ENCODE assay signal across 22 mouse cellular contexts in the genomic region with DNA sequence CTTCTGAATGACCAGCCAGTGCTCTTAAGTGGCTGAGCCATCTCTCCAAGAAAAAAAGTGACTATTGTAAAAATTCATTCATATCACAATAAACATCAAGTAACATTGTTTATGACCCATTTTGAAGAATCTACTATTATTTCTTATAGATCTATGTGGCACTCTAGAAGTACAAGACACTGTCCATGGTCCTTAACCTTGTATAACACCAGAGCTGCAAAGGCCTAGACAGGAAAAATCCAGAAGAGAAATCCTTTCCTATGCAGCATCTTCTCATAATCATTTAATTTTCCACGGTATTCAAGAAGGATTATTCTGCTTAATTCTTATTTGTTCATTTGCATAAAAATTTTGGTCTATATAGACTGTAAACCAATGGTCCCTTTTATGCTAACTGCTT.
A peak's percentile ranks its signal among the peaks of the same experiment; 100 is the strongest.
DNase-seq lines count a peak whose midpoint lies in the region; ATAC-seq and TF ChIP-seq lines count a peak whose summit lies in the region.
"Had no signal": no experiment of that assay in that cellular context is flagged by ENCODE, and none has a peak within 500 bp of the region (broad histone marks: within the 10 kb centered on the region; RNA-seq: fewer than 3 reads in every experiment).

No protein-coding gene starts in this region.

- no peaks in the 10 kb centered on the region for H3K4me1 ChIP-seq in lung, embryonic 14.5 days (ENCODE audit: insufficient read depth)
- H3K4me1 ChIP-seq: embryonic facial prominence, embryonic 15.5 days; forebrain, embryonic 10.5 days; heart, embryonic 15.5 days; hindbrain, embryonic 13.5 days had no signal

- H3K36me3 ChIP-seq in lung, embryonic 14.5 days (ENCODE audit: insufficient read depth) = no peaks in the 10 kb centered on the region
- H3K36me3 ChIP-seq: embryonic facial prominence, embryonic 15.5 days; forebrain, embryonic 10.5 days; heart, embryonic 15.5 days; hindbrain, embryonic 13.5 days had no signal

- no peak for ATAC-seq in lung, embryonic 14.5 days (ENCODE audit: insufficient read depth)
- ATAC-seq: forebrain, embryonic 16.5 days; hindbrain, postnatal 0 days had no signal

- no peak overlapping the region for H3K9ac ChIP-seq in lung, embryonic 14.5 days
- H3K9ac ChIP-seq: embryonic facial prominence, embryonic 15.5 days; heart, embryonic 15.5 days; hindbrain, embryonic 13.5 days had no signal

- H3K27me3 ChIP-seq in lung, embryonic 14.5 days (ENCODE audit: insufficient read depth, low read length) = no peaks in the 10 kb centered on the region
- H3K27me3 ChIP-seq: embryonic facial prominence, embryonic 15.5 days; heart, embryonic 15.5 days; hindbrain, embryonic 13.5 days had no signal

- no peak for TF ChIP-seq CTCF in lung, embryonic 14.5 days (IDR thresholded peaks at IDR 0.05; ENCODE audit: low read depth)

- no peaks in the 10 kb centered on the region for H3K9me3 ChIP-seq in lung, embryonic 14.5 days (ENCODE audit: low read depth, low read length)
- H3K9me3 ChIP-seq: embryonic facial prominence, embryonic 15.5 days; forebrain, embryonic 10.5 days; heart, embryonic 15.5 days; hindbrain, embryonic 13.5 days had no signal

- DNase-seq in embryo, embryonic 10 days (ENCODE audit: low spot score) = peak; percentile 48
- DNase-seq in embryo, embryonic 9.5 days (ENCODE audit: extremely low spot score) = no peak
- DNase-seq in lung, embryonic 14.5 days = peak; percentile 42
- DNase-seq in lung, postnatal 10 days = no peak
- peak; percentile 39 for DNase-seq in embryo, embryonic 11 days
- no peak for DNase-seq in adrenal gland, adult 2 months
- no peak for DNase-seq in urinary bladder, adult 2 months (ENCODE audit: low spot score)
- DNase-seq: adrenal gland, postnatal 10 days; cerebellum, adult 11 months; cerebellum, adult 8-10 months; cerebellum, postnatal 14 days; gastrocnemius, postnatal 14 days; heart, adult 2 months; heart, postnatal 14 days had no signal

- 64% methylated on average over 1 of the region's 1 CpGs for WGBS in lung, embryonic 14.5 days

- H3K4me3 ChIP-seq in lung, embryonic 14.5 days (ENCODE audit: low read depth, low read length) = no peak overlapping the region
- H3K4me3 ChIP-seq: embryonic facial prominence, embryonic 15.5 days; erythroblast, embryonic 14.5 days; forebrain, embryonic 10.5 days; heart, adult 2 months; heart, embryonic 15.5 days; hindbrain, embryonic 13.5 days had no signal

- no peak overlapping the region for H3K27ac ChIP-seq in lung, embryonic 14.5 days (ENCODE audit: low read depth)
- H3K27ac ChIP-seq: embryonic facial prominence, embryonic 15.5 days; forebrain, embryonic 10.5 days; heart, adult 2 months; heart, embryonic 15.5 days; hindbrain, embryonic 13.5 days; hindbrain, postnatal 0 days had no signal

- H3K4me2 ChIP-seq in lung, embryonic 14.5 days = no peak overlapping the region
- H3K4me2 ChIP-seq: embryonic facial prominence, embryonic 15.5 days; heart, embryonic 11.5 days; heart, embryonic 15.5 days; hindbrain, embryonic 13.5 days had no signal

Comparison
In these comparisons a context has a peak if more than half of its experiments do, and no peak if none do; other contexts are left out.
1. DNase-seq: peak in embryo, embryonic 10 days (single experiment), lung, embryonic 14.5 days (single experiment) and embryo, embryonic 11 days (single experiment); none in embryo, embryonic 9.5 days (single experiment), lung, postnatal 10 days (single experiment), adrenal gland, adult 2 months (single experiment) and urinary bladder, adult 2 months (single experiment).